Mouse (Mus musculus) spleen, postnatal 14 days (tissue): ENCODE measurements at regions not wholly inside any gene's neighbourhood (a gene's known extent, or its start where the extent isn't known, plus 50 kb on each side); places are given as distances from the start of the nearest gene placed in this dataset.

ENCODE experiments used
- DNase-seq, 2 experiments: peaks; one replicate each; pipeline ENCODE4 v3.0.0; 2021 to 2022; ENCODE audit warnings: low spot score in 2 of 2

GRCm38 (mm10) chr12:77179138-77179537 lies 58.8 kb upstream of the Fut8 start:
- DNase-seq, result no peak

GRCm38 (mm10) chr12:77177811-77178578 lies 59.9 kb upstream of the Fut8 start:
- no peak for DNase-seq

GRCm38 (mm10) chr12:77177303-77177702 lies 60.6 kb upstream of the Fut8 start:
- no peak for DNase-seq

GRCm38 (mm10) chr12:77174032-77174431 lies 63.9 kb upstream of the Fut8 start:
- DNase-seq, result no peak

- no peak for DNase-seq
These were observed 65.4 kb upstream of the Fut8 start for GRCm38 (mm10) chr12:77172540-77172939.

GRCm38 (mm10) chr12:77170257-77170656 lies 67.7 kb upstream of the Fut8 start:
- no peak for DNase-seq

GRCm38 (mm10) chr12:77168367-77168766 lies 69.6 kb upstream of the Fut8 start:
- no peak for DNase-seq

DNA sequence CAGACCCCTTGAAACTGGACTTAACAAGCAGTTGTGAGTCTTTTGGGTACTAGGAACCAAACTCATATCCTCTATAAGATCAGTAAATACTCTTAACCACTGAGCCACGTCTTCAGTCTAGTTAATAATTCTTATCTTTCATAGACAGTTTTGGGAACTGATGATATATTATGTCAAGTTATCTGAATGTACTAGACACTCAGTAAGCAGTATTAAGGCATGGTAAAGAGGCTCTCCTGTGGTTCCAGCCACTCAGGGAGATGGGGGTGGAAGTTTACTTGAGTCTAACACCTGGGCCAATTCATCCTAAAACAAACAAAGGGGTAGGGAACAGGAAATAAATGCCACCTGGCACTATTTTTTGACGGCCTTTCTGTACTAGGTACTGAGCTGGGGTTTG lies 81.2 kb upstream of the Fut8 start:
- no peak for DNase-seq

GRCm38 (mm10) chr12:77155626-77156025 lies 82.3 kb upstream of the Fut8 start:
- DNase-seq, result no peak

GRCm38 (mm10) chr12:77151471-77151870 lies 86.5 kb upstream of the Fut8 start:
- no peak for DNase-seq

- DNase-seq, result no peak
These were observed 88.1 kb upstream of the Fut8 start for GRCm38 (mm10) chr12:77149835-77150234.

DNA sequence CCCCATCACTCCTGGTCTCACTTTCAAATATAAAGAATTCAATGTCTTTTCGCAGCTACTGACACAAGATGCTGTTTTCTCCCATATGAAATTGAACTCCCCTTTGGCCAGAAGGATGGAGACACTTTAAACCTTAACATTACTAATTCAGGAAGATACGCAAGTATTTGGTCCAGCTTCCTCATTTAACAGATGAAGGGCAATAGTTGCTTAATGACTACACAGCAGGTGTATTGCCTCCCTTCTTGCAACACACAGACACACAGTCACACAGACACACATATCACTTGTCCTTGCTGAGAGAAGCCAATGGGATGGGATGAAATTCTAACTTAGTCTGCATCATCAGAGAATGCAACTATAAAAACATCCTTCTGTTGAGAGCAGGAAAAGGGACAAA lies 89.8 kb upstream of the Fut8 start:
- DNase-seq, result no peak

GRCm38 (mm10) chr12:77143958-77144357 lies 94.0 kb upstream of the Fut8 start:
- no peak for DNase-seq

DNA sequence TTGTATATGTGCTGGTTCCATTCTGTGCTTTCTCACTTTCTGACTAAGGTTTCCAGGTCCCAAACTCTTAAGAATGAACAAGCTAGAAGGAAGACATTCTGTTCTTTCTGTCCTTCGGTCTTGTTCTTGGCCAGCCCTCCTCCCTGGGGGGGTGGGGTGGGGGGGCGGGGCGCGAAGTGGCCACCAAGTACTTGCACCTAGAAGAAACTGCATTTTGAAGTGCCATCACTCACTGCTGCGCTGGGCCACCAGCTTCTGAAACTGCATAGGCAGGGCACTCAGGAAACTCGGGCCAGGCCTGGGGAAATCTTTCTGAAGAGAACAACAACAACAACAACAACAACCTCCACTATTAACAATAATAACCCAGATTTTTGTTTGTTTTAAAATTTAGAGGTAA lies 94.4 kb upstream of the Fut8 start:
- no peak for DNase-seq

- DNase-seq, result no peak
These were observed 94.8 kb upstream of the Fut8 start for GRCm38 (mm10) chr12:77143105-77143504.

DNA sequence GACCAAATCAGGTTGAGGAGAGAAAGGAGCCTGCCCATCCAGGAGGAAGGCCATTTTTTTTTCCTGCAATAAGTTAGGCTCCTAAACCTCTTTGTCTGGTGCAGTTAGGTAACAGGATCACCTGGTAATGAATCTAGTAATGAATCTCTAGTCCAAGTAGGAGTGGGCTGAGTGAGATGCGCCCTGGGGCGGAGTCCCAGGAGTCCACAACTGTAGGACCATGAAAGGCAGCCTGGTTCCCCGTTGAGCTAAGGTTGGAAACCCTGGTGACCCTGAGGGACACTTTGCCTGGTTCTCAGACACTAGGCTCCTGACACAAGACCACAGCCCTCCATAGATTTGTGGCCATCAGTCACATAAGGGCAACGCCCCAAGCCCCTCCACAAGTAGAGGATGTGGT lies 95.7 kb upstream of the Fut8 start:
- DNase-seq, result no peak

- DNase-seq, result no peak
These were observed 96.4 kb upstream of the Fut8 start for GRCm38 (mm10) chr12:77141260-77142201.

GRCm38 (mm10) chr12:77140656-77141055 lies 97.3 kb upstream of the Fut8 start:
- no peak for DNase-seq

DNA sequence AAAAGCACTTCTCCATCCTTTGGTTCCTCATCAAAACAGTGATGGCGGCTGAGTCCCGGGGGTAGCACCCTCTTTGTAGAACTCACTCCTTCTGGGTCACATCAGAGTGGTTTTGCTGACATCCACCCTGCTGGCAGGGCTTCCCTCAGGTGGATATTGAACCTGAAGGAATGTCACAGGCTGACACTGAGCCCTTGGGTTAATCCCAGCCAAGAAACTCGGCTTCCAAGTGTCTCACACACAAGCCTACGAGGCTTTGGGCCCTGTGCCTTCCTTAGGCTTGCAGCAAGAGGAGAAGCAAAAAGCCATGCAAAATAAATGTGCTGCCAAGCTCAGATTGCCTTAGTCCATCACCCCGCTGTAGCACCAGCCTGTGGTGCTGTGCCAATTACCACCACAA lies 97.8 kb upstream of the Fut8 start:
- DNase-seq, result no peak

GRCm38 (mm10) chr12:77139718-77140117 lies 98.2 kb upstream of the Fut8 start:
- DNase-seq, result no peak

DNA sequence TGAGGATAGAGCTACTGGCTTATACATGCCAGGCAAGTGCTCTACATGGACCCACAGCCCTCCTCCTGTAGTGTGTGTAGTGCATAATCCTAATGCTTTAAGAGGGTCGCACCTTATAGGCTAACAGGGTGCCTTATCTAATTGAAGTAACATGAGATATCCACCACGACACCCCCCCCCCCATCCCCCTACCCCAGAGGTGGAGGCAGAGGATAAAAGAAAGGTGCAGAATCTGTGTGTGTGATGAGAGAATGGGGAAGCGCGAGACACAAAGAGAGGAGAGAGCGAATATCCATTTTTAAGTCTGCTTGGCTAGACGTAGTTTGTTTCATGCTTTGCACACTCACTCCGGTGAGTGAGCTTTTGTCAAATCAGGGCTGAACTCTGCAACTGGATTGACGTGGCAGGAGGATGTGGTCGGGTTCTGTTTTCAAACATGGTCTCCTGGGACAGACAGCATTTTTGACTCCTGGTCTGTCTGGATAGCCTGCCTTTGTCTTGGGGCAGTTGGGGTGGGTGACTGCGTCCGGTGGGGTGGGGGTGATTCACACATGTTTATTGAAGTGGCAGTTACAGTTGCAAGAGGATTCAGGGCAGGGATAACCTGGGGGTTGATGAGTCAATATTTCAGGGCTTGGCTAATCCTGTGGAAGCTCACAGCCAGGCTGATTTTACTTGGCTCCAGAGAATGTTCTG lies 99.3 kb upstream of the Fut8 start:
- no peak for DNase-seq

GRCm38 (mm10) chr12:77137291-77137830 lies 100.6 kb upstream of the Fut8 start:
- DNase-seq, result no peak
